Mouse (Mus musculus) thymus, postnatal 0 days (tissue): Measurements from ENCODE around the gene Ppp1cb. TPM values are rescaled to one million over a fixed set of nuclear protein-coding genes. Genes with fewer than 3 reads are reported as not detected.

Source experiments
- DNase-seq: peaks from one replicate; pipeline ENCODE4 v3.0.0-alpha.2; 2015; ENCODE audit warnings: low spot score
- polyA plus RNA-seq: library from polyadenylated mRNA; unstranded; fragments of >200 nt; fragmentation: Nextera tagmentation; extraction: Ambion mirVana; gene quantifications from 2 replicates; pipeline ENCODE4 v1.2.1, GENCODE M21; 2015

Gene Ppp1cb
- polyA plus RNA-seq, 1 experiment from 2014 or later: 207 TPM

- no peak for DNase-seq
These were observed 16.6 kb upstream of the Ppp1cb start for GRCm38 (mm10) chr5:32441992-32442575.

- DNase-seq: no peak
These were observed 14.7 kb upstream of the Ppp1cb start for GRCm38 (mm10) chr5:32443906-32444305.

GRCm38 (mm10) chr5:32445287-32445921, 13.2 kb upstream of the Ppp1cb start:
- DNase-seq: peak; percentile 25

- no peak for DNase-seq
These were observed 12.2 kb upstream of the Ppp1cb start for GRCm38 (mm10) chr5:32446394-32446793.

- DNase-seq: no peak
These were observed 11.8 kb upstream of the Ppp1cb start for GRCm38 (mm10) chr5:32446810-32447209.

- peak; percentile 40 for DNase-seq
These were observed 723 bp downstream of the Ppp1cb start for GRCm38 (mm10) chr5:32459251-32459881.

- DNase-seq: peak; percentile 18
These were observed 1.5 kb downstream of the Ppp1cb start for GRCm38 (mm10) chr5:32459882-32460751.

GRCm38 (mm10) chr5:32460973-32461372, 2.3 kb downstream of the Ppp1cb start:
- DNase-seq: no peak

- DNase-seq: no peak
These were observed 13.8 kb downstream of the Ppp1cb start for GRCm38 (mm10) chr5:32472332-32473028.

- DNase-seq: no peak
These were observed 14.3 kb downstream of the Ppp1cb start for GRCm38 (mm10) chr5:32473029-32473352.

- DNase-seq: no peak
These were observed 17.9 kb downstream of the Ppp1cb start for GRCm38 (mm10) chr5:32476501-32476900.

GRCm38 (mm10) chr5:32478972-32479371, 20.3 kb downstream of the Ppp1cb start:
- peak; percentile 15 for DNase-seq

GRCm38 (mm10) chr5:32485430-32485829, 26.8 kb downstream of the Ppp1cb start:
- DNase-seq: peak; percentile 15

GRCm38 (mm10) chr5:32488044-32488443, 29.4 kb downstream of the Ppp1cb start:
- DNase-seq: no peak

GRCm38 (mm10) chr5:32494084-32494700, 35.5 kb downstream of the Ppp1cb start:
- DNase-seq: no peak

- DNase-seq: no peak
These were observed 50.1 kb downstream of the Ppp1cb start for GRCm38 (mm10) chr5:32508766-32509165.

GRCm38 (mm10) chr5:32520381-32520780, 61.7 kb downstream of the Ppp1cb start:
- no peak for DNase-seq

- DNase-seq: no peak
These were observed 90.8 kb downstream of the Ppp1cb start for GRCm38 (mm10) chr5:32549449-32549848.

GRCm38 (mm10) chr5:32564697-32565096, 106.1 kb downstream of the Ppp1cb start:
- DNase-seq: no peak
